Mouse (Mus musculus) midbrain, embryonic 10.5 days (tissue): ENCODE data around the gene Hic2. TPM values are rescaled to one million over a fixed set of nuclear protein-coding genes. Genes with fewer than 3 reads are reported as not detected.
A peak's percentile ranks its signal among the peaks of the same experiment; 100 is the strongest.

Experiments used
- DNase-seq: peaks from one replicate; pipeline ENCODE4 v3.0.0-alpha.2; 2017; ENCODE audit warnings: low spot score
- H3K27ac ChIP-seq: fragments of 300-500 bp; sonication (generic); replicated peaks from 2 replicates; pipeline ENCODE4 v1.5.1; 2016; ENCODE audit warnings: mild to moderate bottlenecking
- H3K27me3 ChIP-seq: fragments of 300-500 bp; sonication (generic); 2 replicates; pipeline ENCODE4 v1.6.1; 2016; ENCODE audit warnings: low read depth, mild to moderate bottlenecking; ENCODE audit not compliant: poor library complexity, severe bottlenecking
- H3K36me3 ChIP-seq: fragments of 300-500 bp; sonication (generic); 2 replicates; pipeline ENCODE4 v1.6.1; 2016; ENCODE audit warnings: mild to moderate bottlenecking, moderate library complexity
- H3K4me1 ChIP-seq: fragments of 300-500 bp; sonication (generic); 2 replicates; pipeline ENCODE4 v1.6.1; 2016
- H3K4me3 ChIP-seq: fragments of 300-500 bp; sonication (generic); 2 replicates; pipeline ENCODE4 v1.5.1; 2016; ENCODE audit warnings: mild to moderate bottlenecking, moderate library complexity
- H3K9me3 ChIP-seq: fragments of 300-500 bp; sonication (generic); replicated peaks from 2 replicates; pipeline ENCODE4 v1.6.1; 2016; ENCODE audit warnings: mild to moderate bottlenecking
- WGBS: fragments of 180-500 bp; shearing (Covaris S2); methylation state at CpG from one replicate; pipeline ENCODE4 v1.1.7; 2016; 5-methylcytosine and 5-hydroxymethylcytosine counted together
- polyA plus RNA-seq: library from polyadenylated mRNA; unstranded; fragments of >200 nt; fragmentation: Nextera tagmentation; extraction: Ambion mirVana; gene quantifications from 2 replicates; pipeline ENCODE4 v1.2.1, GENCODE M21; 2016

Gene Hic2
- polyA plus RNA-seq, 1 experiment from 2014 or later: 17.3 TPM

DNA sequence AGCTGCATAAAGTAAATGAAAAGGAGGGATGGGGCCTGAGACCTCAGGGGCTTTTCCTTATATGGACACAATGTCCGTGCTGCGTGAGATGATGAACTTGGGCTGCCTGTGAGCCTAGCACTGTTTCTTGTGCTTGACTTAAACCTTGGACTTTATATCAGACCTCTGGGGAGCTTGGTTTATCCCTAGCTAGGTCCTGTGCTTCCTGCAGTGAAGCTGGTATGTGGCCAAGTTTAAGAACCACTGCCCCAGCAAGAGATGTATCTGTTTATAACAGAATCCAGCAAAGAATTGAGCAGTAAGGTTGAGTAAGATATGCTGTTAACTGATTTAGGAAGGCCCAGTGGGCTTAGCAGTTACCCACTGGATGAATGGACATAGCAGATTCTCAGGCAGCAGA, 6.0 kb downstream of the Hic2 start:
- H3K27ac ChIP-seq: no peak overlapping the region
- H3K27me3 ChIP-seq: no peaks in the 10 kb centered on the region
- H3K9me3 ChIP-seq: no peaks in the 10 kb centered on the region
- H3K36me3 ChIP-seq: no peaks in the 10 kb centered on the region
- H3K4me1 ChIP-seq: peaks cover 54% of the 10 kb centered on the region
- H3K4me3 ChIP-seq: no peak overlapping the region
- WGBS: 85% methylated on average over 2 of the region's 2 CpGs
- DNase-seq: no peak

DNA sequence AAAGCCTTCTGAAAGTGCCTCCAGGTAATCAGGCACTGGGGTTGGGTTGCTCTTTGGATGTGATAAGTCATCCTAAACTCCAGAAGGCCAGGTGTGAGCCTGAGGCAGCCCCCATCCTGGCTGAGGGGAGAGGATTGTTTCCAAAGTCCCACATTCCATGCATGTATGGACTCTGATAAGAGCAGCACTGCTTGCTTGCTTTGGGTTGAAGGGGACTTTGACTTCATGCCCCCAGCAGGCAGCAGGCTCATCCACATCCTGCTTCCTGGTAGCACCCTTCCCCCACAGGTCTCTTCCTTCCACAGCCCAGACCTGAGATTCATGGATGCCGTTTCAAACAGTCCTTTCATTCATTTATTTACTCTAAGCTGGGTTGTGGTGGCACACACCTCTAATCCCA, 10.4 kb downstream of the Hic2 start:
- no peaks in the 10 kb centered on the region for H3K27me3 ChIP-seq
- H3K4me3 ChIP-seq: no peak overlapping the region
- no peaks in the 10 kb centered on the region for H3K36me3 ChIP-seq
- H3K4me1 ChIP-seq: peaks cover 14% of the 10 kb centered on the region
- no peak for DNase-seq
- H3K9me3 ChIP-seq: no peaks in the 10 kb centered on the region
- H3K27ac ChIP-seq: no peak overlapping the region
- WGBS: 72% methylated on average over 1 of the region's 1 CpGs

DNA sequence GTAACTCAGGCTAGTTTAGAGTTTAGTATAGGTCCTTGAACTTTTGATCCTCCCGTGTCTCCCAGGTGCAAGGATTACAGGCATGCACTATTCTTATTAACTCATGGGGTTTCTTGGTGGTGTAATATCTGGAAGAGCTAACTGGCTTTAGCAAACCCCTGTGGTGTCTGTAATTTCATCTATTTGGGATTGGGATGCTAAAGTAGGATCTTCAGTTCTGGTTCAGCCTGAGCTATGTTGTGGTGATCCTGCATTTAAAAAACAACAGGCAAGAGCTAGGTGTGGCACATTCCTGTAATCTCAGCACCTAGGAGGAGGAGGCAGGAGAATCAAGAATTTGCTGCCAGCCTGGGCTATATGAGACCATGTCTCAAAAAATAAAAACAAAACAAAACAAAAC, 11.6 kb downstream of the Hic2 start:
- peaks cover 10% of the 10 kb centered on the region for H3K4me1 ChIP-seq
- no peaks in the 10 kb centered on the region for H3K36me3 ChIP-seq
- no peak for DNase-seq
- no peak overlapping the region for H3K27ac ChIP-seq
- H3K27me3 ChIP-seq: no peaks in the 10 kb centered on the region
- 90% methylated on average over 1 of the region's 1 CpGs for WGBS
- no peak overlapping the region for H3K4me3 ChIP-seq
- H3K9me3 ChIP-seq: no peaks in the 10 kb centered on the region

DNA sequence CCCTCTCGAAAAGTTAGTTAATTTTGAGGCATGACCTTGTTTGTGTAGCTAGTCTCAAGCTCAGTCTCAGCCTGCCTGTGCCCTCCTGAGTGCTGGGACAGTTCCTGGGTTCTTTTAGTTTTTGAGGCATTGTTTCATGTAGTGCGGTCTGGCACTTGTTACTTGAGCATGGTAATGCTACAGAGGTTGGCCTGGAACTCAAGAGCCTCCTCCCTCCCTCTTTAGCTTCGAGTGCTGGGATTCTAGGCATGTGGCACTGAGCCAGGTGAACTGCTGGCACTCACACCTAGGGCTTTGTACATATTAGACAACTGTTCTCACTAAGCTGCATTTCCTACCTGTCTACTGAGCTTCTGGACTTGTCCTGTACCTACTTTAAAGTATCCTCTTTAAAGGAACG, 14.4 kb downstream of the Hic2 start:
- DNase-seq: no peak
- H3K4me3 ChIP-seq: no peak overlapping the region
- no peaks in the 10 kb centered on the region for H3K9me3 ChIP-seq
- peaks cover 23% of the 10 kb centered on the region for H3K4me1 ChIP-seq
- no peak overlapping the region for H3K27ac ChIP-seq
- no peaks in the 10 kb centered on the region for H3K27me3 ChIP-seq
- WGBS: 86% methylated on average over 4 of the region's 4 CpGs
- H3K36me3 ChIP-seq: no peaks in the 10 kb centered on the region

GRCm38 (mm10) chr16:17249135-17249534, 15.8 kb downstream of the Hic2 start:
- Histone ChIP-seq H3K27me3 (no peaks in the 10 kb centered on the region), H3K4me3 (no peak overlapping the region), H3K9me3 (no peaks in the 10 kb centered on the region), H3K4me1 (peaks cover 37% of the 10 kb centered on the region), H3K27ac (no peak overlapping the region), H3K36me3 (no peaks in the 10 kb centered on the region)
- no peak for DNase-seq
- 68% methylated on average over 6 of the region's 6 CpGs for WGBS

- DNase-seq: no peak
- H3K27ac ChIP-seq: no peak overlapping the region
- no peak overlapping the region for H3K4me3 ChIP-seq
- no peaks in the 10 kb centered on the region for H3K27me3 ChIP-seq
- H3K36me3 ChIP-seq: peaks cover 15% of the 10 kb centered on the region
- 85% methylated on average over 3 of the region's 3 CpGs for WGBS
- H3K9me3 ChIP-seq: no peaks in the 10 kb centered on the region
- peaks cover 47% of the 10 kb centered on the region for H3K4me1 ChIP-seq
Measured at GRCm38 (mm10) chr16:17251539-17251938, 18.2 kb downstream of the Hic2 start.

- Histone ChIP-seq H3K9me3 (no peaks in the 10 kb centered on the region), H3K36me3 (peaks cover 21% of the 10 kb centered on the region), H3K27me3 (no peaks in the 10 kb centered on the region), H3K4me1 (peaks cover 47% of the 10 kb centered on the region), H3K4me3 (no peak overlapping the region), H3K27ac (0 out of 2 replicates have a peak overlapping the region, but pooled peaks have one; percentile 80)
- 82% methylated on average over 3 of the region's 3 CpGs for WGBS
- DNase-seq: no peak
Measured at GRCm38 (mm10) chr16:17252086-17252726, 18.8 kb downstream of the Hic2 start.

DNA sequence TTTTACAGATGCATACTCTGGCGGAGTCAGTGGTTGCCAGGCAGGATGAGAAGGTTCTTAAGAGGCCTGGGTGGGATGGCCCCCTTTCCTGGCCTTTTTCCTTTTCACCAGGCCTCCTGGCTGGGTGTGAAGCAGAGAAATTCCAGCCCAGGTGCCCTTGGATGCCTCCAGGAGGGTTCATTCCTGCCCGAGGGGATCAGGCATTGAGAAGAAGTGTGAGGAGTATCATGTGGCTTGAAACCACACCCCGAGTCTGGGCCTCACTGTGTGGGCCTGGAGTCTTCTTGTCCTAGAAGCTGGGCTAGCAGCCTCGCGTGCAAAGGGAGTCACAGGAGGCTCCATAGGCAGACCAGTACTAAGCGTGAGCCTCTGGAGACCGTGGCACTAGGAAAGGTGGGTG, 19.5 kb downstream of the Hic2 start:
- peak overlapping the region; percentile 80 for H3K27ac ChIP-seq
- H3K4me1 ChIP-seq: peaks cover 47% of the 10 kb centered on the region
- no peaks in the 10 kb centered on the region for H3K9me3 ChIP-seq
- no peak for DNase-seq
- WGBS: 68% methylated on average over 7 of the region's 7 CpGs
- H3K27me3 ChIP-seq: no peaks in the 10 kb centered on the region
- no peak overlapping the region for H3K4me3 ChIP-seq
- peaks cover 28% of the 10 kb centered on the region for H3K36me3 ChIP-seq

DNA sequence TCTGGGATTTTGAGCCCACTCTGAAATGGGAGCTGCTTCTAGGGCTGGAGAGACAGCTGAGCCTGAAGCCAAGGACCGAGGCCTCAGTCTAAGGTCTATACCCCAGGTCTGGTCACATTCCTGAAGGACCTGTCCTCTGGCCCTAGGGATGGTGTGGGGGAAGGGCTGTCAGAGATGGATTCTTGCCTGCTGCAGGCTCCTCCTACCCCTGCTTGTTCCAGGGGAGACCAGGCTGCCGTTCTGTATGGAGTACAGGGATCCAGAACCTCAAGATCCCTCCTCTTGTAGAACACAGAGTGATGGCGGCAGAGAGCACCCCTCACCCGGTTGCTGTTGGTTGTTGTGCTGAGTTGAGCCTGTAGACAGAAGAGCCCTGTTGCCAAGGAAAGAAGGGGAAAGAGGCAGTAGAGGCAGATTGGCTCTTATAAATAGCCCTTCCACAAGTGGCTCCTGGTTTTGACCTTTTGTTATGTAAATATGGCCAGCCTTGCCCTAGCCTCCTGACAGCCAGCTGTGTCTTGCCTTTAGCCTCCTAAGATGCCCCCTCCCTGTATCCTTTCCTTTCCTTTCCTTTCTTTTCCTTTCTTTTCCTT, 20.7 kb downstream of the Hic2 start:
- DNase-seq: peak; percentile 34
- 19% methylated on average over 4 of the region's 4 CpGs for WGBS
- peak overlapping the region; percentile 80 for H3K27ac ChIP-seq
- no peaks in the 10 kb centered on the region for H3K9me3 ChIP-seq
- no peaks in the 10 kb centered on the region for H3K27me3 ChIP-seq
- peak overlapping the region; percentile 26 for H3K4me3 ChIP-seq
- H3K36me3 ChIP-seq: peaks cover 40% of the 10 kb centered on the region
- H3K4me1 ChIP-seq: peaks cover 47% of the 10 kb centered on the region

GRCm38 (mm10) chr16:17255270-17255669, 21.9 kb downstream of the Hic2 start:
- 84% methylated on average over 2 of the region's 2 CpGs for WGBS
- Histone ChIP-seq H3K27ac (no peak overlapping the region), H3K36me3 (peaks cover 52% of the 10 kb centered on the region)

DNA sequence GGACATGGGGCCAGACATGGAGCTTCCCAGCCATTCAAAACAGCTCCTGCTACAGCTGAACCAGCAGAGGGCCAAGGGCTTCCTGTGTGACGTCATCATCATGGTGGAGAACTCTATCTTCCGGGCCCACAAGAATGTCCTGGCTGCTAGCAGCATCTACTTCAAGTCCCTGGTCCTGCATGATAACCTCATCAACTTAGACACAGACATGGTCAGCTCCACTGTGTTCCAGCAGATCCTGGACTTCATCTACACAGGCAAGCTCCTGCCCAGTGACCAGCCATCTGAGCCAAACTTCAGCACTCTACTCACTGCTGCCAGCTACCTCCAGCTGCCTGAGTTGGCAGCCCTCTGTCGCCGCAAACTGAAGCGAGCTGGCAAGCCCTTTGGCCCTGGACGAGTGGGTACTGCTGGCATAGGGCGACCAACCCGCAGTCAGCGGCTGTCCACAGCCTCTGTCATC, 24.0 kb downstream of the Hic2 start:
- peaks cover 72% of the 10 kb centered on the region for H3K36me3 ChIP-seq

More at GRCm38 (mm10) chr16:17255270-17255669, 21.9 kb downstream of the Hic2 start:
- H3K27me3 ChIP-seq: no peaks in the 10 kb centered on the region
- no peaks in the 10 kb centered on the region for H3K9me3 ChIP-seq
- no peak for DNase-seq
- peaks cover 40% of the 10 kb centered on the region for H3K4me1 ChIP-seq
- no peak overlapping the region for H3K4me3 ChIP-seq

GRCm38 (mm10) chr16:17258917-17259316, 25.5 kb downstream of the Hic2 start:
- H3K9me3 ChIP-seq: no peaks in the 10 kb centered on the region
- peaks cover 78% of the 10 kb centered on the region for H3K36me3 ChIP-seq
- no peak overlapping the region for H3K4me3 ChIP-seq
- 97% methylated on average over 12 of the region's 12 CpGs for WGBS
- H3K4me1 ChIP-seq: peaks cover 12% of the 10 kb centered on the region
- no peaks in the 10 kb centered on the region for H3K27me3 ChIP-seq
- H3K27ac ChIP-seq: no peak overlapping the region
- no peak for DNase-seq

More for the DNA sequence above, 24.0 kb downstream of the Hic2 start:
- Histone ChIP-seq H3K4me3 (no peak overlapping the region), H3K9me3 (no peaks in the 10 kb centered on the region), H3K27ac (no peak overlapping the region), H3K4me1 (peaks cover 28% of the 10 kb centered on the region), H3K27me3 (no peaks in the 10 kb centered on the region)
- DNase-seq: no peak
- 91% methylated on average over 9 of the region's 9 CpGs for WGBS

DNA sequence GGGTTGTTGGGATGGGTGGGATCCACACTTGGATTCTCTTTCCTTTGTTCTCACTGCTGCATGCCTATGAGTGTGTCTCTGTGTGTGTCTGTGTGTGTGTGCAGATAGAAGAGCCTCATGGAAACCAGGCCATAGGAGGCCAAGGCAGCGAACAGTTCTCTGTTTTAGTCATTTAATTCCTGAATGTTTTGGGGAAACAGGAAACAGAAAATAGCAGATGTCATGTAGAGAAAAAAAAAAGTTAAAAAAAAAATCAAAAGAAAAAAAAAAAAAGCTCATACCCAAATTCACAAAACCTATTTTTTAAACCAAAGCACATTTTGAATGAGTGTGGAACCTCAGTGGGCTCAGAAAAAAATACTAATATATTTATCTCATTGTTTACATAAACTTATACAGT, 28.0 kb downstream of the Hic2 start:
- H3K27me3 ChIP-seq: no peaks in the 10 kb centered on the region
- no peaks in the 10 kb centered on the region for H3K9me3 ChIP-seq
- DNase-seq: no peak
- H3K4me1 ChIP-seq: 0 out of 2 replicates have a peak, but pooled peaks cover 4% of the 10 kb centered on the region
- WGBS: 87% methylated on average over 1 of the region's 1 CpGs
- H3K4me3 ChIP-seq: no peak overlapping the region
- H3K27ac ChIP-seq: no peak overlapping the region
- peaks cover 63% of the 10 kb centered on the region for H3K36me3 ChIP-seq
